Mouse (Mus musculus) stomach, embryonic 14.5 days (tissue): ENCODE measurements around the gene Grrp1. TPM values are rescaled to one million over a fixed set of nuclear protein-coding genes. Genes with fewer than 3 reads are reported as not detected.

ENCODE experiments used
- ATAC-seq: fragments of 200-750 bp; cut with Nextera tagmentation; 2 replicates; pipeline ENCODE4 v1.8.0; 2017; ENCODE audit warnings: low read depth, moderate TSS enrichment; ENCODE audit not compliant: insufficient number of reproducible peaks, insufficient read depth, low FRiP score
- H3K27ac ChIP-seq: fragments of 300-500 bp; sonication (generic); 2 replicates; pipeline ENCODE4 v1.5.1; 2014; ENCODE audit warnings: mild to moderate bottlenecking, low read length, moderate library complexity, mixed read lengths
- H3K27me3 ChIP-seq: fragments of 300-500 bp; sonication (generic); 2 replicates; pipeline ENCODE4 v1.6.1; 2014; ENCODE audit warnings: low read length, control low read depth, mixed read lengths; ENCODE audit not compliant: control insufficient read depth, insufficient read depth
- H3K36me3 ChIP-seq: fragments of 300-500 bp; sonication (generic); 2 replicates; pipeline ENCODE4 v1.6.1; 2014; ENCODE audit warnings: mild to moderate bottlenecking, control low read depth, low read length, moderate library complexity, mixed read lengths; ENCODE audit not compliant: control insufficient read depth, insufficient read depth
- H3K4me1 ChIP-seq: fragments of 300-500 bp; sonication (generic); 2 replicates; pipeline ENCODE4 v1.6.1; 2014; ENCODE audit warnings: low read length, control low read depth, mixed read lengths; ENCODE audit not compliant: control insufficient read depth, insufficient read depth
- H3K4me2 ChIP-seq: fragments of 300-500 bp; sonication (generic); replicated peaks from 2 replicates; pipeline ENCODE4 v1.6.1; 2014; ENCODE audit warnings: low read depth, low read length, control low read depth
- H3K4me3 ChIP-seq: fragments of 300-500 bp; sonication (generic); 2 replicates; pipeline ENCODE4 v1.5.1; 2014; ENCODE audit warnings: low read depth, low read length, control low read depth
- H3K9ac ChIP-seq: fragments of 300-500 bp; sonication (generic); replicated peaks from 2 replicates; pipeline ENCODE4 v1.6.1; 2014; ENCODE audit warnings: low read depth, mild to moderate bottlenecking, control low read depth, low read length, moderate library complexity, mixed read lengths
- H3K9me3 ChIP-seq: fragments of 300-500 bp; sonication (generic); 2 replicates; pipeline ENCODE4 v1.6.1; 2016; ENCODE audit warnings: low read depth, low read length, control low read depth; ENCODE audit not compliant: control insufficient read depth
- WGBS: fragments of 180-500 bp; shearing (Covaris S2); extraction: QIAGEN DNeasy Blood & Tissue Kit; methylation state at CpG from one replicate; pipeline ENCODE4 v1.1.7; 2014; 5-methylcytosine and 5-hydroxymethylcytosine counted together
- polyA plus RNA-seq: library from polyadenylated mRNA; unstranded; fragments of >200 nt; fragmentation: Nextera tagmentation; extraction: Ambion mirVana; gene quantifications from 2 replicates; pipeline ENCODE4 v1.2.1, GENCODE M21; 2014

Grrp1 gene
- polyA plus RNA-seq, 1 experiment from 2014 or later: 4.1 TPM

DNA sequence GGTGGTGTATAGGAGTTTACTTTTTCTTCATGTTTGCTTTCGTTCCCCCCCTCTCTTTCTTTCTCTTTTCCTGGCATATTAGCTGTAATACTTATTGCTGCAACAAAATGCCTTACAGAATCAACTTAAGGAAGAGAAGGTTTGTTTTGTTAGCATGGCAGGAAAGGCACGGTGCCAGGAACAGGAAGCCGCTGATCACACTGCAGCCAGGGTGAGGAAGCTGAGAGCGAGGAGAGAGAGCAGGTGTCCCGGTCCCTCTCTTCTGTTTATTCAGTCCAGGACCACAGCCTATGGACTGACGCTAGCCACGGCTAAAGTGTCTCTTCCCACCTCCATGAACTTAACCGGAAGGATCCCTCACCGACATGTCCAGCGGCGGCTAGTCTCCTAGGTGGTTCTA is 4.4 kb upstream of the Grrp1 start:
- H3K4me1 ChIP-seq: peaks cover 15% of the 10 kb centered on the region; the same call in 1 of the 2 replicates
- no peak overlapping the region for H3K4me2 ChIP-seq
- H3K27me3 ChIP-seq: 0 out of 2 replicates have a peak, but pooled peaks cover 2% of the 10 kb centered on the region
- 51% methylated on average over 11 of the region's 11 CpGs for WGBS
- no peak overlapping the region for H3K9ac ChIP-seq
- H3K9me3 ChIP-seq: no peaks in the 10 kb centered on the region
- H3K36me3 ChIP-seq: no peaks in the 10 kb centered on the region
- no peak overlapping the region for H3K4me3 ChIP-seq
- no peak overlapping the region for H3K27ac ChIP-seq
- no peak for ATAC-seq

DNA sequence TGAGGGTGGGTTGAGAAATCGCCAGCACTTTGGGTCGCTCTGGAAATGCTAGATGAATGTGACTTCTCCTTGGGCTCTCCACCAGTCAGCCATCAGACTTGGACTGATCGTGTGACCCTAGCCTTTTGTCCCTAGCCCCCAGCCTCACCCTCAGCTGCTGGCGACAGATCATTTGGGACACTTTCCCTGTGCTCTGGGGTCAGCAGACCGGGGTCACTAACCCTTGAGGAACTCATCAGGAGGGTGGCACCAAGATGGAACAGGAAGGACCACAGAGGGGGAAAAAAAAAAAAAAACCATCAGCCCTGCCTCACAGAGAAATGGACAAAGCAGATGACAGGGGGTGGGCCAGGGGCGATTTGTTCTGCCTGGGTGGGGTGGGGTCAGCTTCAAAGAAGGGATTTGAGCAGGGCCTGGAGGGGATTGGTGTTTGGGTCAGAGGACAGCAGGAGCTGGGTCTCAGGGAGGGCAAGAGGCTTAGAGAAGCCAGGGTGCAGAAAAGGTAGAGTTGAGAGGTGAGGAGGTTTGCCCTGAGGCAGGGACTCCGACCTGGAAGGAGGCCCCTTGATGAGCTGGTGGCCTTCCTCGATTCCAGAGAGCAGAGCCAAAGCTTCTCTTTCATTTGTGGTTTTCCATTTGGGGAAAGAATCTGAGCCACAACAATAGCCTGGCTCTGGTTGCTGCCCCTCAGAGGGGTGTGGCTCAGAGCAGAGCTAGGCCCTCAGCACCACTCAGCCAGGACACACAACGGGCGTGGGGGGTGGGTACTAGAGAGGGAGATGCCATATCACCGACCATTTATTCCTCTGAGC is 3.5 kb upstream of the Grrp1 start:
- H3K36me3 ChIP-seq: no peaks in the 10 kb centered on the region
- H3K27ac ChIP-seq: no peak overlapping the region
- peaks cover 15% of the 10 kb centered on the region; the same call in 1 of the 2 replicates for H3K4me1 ChIP-seq
- H3K4me2 ChIP-seq: no peak overlapping the region
- no peak for ATAC-seq
- H3K9me3 ChIP-seq: no peaks in the 10 kb centered on the region
- H3K9ac ChIP-seq: no peak overlapping the region
- 0 out of 2 replicates have a peak, but pooled peaks cover 3% of the 10 kb centered on the region for H3K27me3 ChIP-seq
- 32% methylated on average over 11 of the region's 11 CpGs for WGBS
- no peak overlapping the region for H3K4me3 ChIP-seq

DNA sequence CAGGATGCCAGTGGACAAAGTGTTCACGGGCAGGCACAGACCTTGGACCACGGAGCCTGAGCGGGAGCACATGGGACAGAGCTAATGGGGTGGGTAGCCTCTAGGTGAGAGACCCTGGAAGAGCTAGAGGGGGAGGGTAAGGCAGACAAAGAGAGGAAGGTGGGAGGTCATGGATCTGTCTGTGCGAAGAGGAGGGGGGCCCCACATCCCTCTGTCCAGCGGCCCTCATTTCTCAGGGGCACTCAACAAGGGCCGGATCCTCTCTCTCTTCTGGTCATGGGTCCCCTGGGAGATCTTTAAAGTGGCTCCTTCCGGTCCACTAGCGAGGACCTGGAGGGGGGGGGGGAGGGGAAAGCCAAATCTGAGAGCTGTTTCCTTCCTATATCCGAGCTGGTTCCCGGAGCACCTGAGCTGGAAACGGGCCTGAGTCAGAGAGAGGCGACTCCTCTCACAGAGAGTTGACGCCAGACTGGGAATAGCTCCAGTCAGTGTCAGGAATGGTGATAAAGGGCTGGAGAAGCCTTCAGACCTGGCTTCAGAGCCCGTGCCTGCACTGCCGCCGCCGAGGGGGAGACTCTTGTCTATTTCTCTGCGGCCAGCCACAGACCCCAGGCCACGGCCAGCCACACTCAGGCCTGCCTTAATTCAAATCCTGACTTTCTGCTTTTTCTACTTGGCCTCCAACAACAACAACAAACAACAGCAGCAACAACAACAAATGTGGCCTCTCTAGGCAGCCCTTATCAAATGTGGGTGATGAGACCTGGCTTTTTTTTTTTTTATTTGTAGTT is 2.7 kb upstream of the Grrp1 start:
- Histone ChIP-seq H3K4me3 (no peak overlapping the region), H3K4me1 (peaks cover 23% of the 10 kb centered on the region), H3K36me3 (no peaks in the 10 kb centered on the region), H3K9me3 (no peaks in the 10 kb centered on the region), H3K9ac (no peak overlapping the region), H3K27me3 (peaks cover 10% of the 10 kb centered on the region; the same call in 1 of the 2 replicates), H3K27ac (no peak overlapping the region), H3K4me2 (no peak overlapping the region)
- 20% methylated on average over 19 of the region's 19 CpGs for WGBS
- ATAC-seq: peak; percentile 25; the same call in 1 of the 2 replicates

DNA sequence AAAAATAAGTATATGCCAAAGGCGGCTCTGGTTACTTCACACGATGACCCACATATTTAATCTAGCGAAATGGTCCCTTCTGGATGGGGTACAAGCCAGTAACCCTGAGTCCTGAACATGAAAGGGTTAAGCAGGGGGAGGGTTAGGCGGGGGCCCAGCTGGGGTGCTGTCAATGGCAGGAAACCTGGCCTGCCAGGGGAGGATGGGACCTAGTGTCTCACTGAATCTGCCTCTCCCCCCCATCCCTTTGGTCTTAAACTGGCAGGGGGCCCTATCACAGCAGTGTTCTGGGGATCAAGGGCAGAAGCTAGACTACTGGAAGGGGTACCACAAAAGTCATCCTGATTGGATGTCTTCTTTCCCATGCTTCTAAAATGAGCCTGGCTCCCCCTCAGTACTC is 1.9 kb upstream of the Grrp1 start:
- H3K4me1 ChIP-seq: peaks cover 25% of the 10 kb centered on the region
- H3K9ac ChIP-seq: no peak overlapping the region
- WGBS: 35% methylated on average over 4 of the region's 4 CpGs
- H3K27me3 ChIP-seq: peaks cover 12% of the 10 kb centered on the region; the same call in 1 of the 2 replicates
- no peak overlapping the region for H3K4me3 ChIP-seq
- H3K9me3 ChIP-seq: no peaks in the 10 kb centered on the region
- H3K27ac ChIP-seq: no peak overlapping the region
- no peaks in the 10 kb centered on the region for H3K36me3 ChIP-seq
- no peak for ATAC-seq
- no peak overlapping the region for H3K4me2 ChIP-seq

DNA sequence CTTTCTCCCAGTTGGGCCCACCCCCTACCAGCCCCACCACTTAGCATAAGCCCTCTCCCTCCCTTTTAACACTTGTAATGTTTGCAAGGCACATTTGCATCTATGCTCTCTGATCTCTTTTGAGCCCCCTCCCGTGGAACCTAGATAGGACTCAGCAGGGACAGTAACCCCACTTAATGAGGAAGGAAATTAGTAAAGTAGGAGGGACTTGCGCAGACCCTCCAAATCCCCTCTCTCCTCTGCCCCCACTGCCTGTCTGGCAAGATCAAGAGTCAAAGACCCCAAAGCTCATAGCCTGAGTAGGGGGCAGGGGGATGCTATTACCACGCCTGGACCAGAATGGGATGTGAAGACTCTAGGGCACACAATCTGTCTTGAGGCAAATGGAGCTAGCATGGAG is 929 bp upstream of the Grrp1 start:
- Histone ChIP-seq H3K9me3 (no peaks in the 10 kb centered on the region), H3K4me2 (no peak overlapping the region), H3K27me3 (peaks cover 21% of the 10 kb centered on the region), H3K4me3 (no peak overlapping the region), H3K27ac (no peak overlapping the region), H3K36me3 (no peaks in the 10 kb centered on the region), H3K4me1 (peaks cover 29% of the 10 kb centered on the region), H3K9ac (no peak overlapping the region)
- 60% methylated on average over 3 of the region's 3 CpGs for WGBS
- no peak for ATAC-seq

DNA sequence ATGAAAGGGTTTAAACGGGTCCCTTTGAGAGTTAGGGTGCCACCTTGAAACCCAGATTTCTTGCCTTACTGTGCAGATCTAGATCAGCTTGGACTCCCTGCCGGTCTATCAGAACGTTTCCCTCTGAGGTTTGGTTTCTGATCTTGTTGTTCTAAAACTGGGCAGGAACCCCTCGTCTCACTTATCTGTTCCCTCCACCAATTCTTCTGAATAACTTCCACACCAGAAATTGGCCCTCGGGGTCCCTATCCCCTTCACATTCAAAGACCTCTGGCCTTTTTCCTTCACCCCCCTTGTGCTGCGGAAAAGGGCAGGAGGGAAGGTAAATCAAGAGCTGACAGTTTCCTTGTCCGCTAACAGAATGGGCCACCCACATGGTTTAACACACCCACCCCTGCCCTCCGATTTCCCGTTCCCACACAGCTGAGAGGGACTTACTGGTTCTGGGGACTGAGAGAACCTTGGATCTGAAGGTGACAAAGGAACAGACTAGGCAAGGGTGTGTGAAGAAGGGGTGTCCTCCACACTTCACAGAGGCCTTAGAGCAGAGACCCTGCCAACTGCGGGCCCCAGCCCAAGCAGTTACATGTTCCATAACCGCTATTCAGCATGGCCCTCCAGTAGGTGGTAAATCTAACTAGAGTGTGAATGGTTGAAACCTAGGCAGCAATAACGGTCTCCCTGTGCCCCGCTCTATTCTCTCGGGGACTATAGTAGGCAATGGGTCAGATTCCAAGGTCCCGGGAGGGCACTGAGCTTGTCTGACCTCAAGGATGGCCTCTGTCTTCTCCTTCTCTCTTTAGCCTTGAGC is 790 bp downstream of the Grrp1 start:
- peaks cover 23% of the 10 kb centered on the region for H3K27me3 ChIP-seq
- ATAC-seq: no peak
- peaks cover 35% of the 10 kb centered on the region for H3K4me1 ChIP-seq
- H3K27ac ChIP-seq: peak overlapping the region; percentile 27; the same call in 1 of the 2 replicates
- H3K4me2 ChIP-seq: peak overlapping the region; percentile 98
- WGBS: 19% methylated on average over 15 of the region's 15 CpGs
- H3K9me3 ChIP-seq: no peaks in the 10 kb centered on the region
- H3K36me3 ChIP-seq: no peaks in the 10 kb centered on the region
- H3K9ac ChIP-seq: 0 out of 2 replicates have a peak overlapping the region, but pooled peaks have one; percentile 4
- H3K4me3 ChIP-seq: peak overlapping the region; percentile 45

DNA sequence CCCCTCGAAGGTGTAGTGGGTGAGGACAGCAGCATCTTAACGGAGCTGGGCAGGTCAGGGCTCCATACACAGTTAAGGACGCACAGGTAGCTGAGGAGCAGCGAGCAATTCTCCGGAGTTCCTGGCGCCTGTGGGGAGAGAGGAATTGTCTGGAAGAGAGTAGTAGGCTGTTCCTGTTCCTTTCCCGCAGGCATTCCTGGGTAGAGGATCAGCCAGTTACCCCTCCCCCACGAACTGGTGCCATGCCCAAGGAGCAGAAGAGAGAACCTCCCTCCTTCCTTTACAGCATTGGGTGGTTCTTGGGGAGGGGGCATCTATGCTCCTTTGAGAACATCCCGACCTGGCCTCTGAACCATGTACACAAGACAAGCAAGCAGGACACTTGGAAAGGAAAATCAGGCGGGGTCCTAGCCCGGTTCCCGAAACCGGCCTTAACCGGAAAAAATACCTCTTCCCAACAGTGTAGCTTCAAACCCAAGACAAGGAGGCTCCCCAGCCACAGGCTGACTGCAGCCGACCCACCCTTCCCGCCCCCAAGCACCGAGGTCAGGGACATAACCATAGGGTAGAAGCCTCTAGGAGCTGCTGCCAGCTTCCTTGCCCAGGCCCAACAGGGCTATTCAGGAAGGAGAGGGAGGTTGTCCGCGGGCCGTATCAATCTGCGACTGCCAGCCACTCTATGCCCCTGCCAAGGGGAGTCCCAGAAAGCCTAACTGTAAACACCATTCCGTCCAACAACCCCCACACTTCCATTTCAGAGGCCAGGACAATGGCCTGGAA is 1.6 kb downstream of the Grrp1 start:
- peak overlapping the region; percentile 45 for H3K4me3 ChIP-seq
- H3K4me2 ChIP-seq: peak overlapping the region; percentile 98
- H3K27me3 ChIP-seq: peaks cover 25% of the 10 kb centered on the region
- peaks cover 35% of the 10 kb centered on the region for H3K4me1 ChIP-seq
- H3K9ac ChIP-seq: peak overlapping the region; percentile 52
- ATAC-seq: no peak
- no peaks in the 10 kb centered on the region for H3K9me3 ChIP-seq
- 15% methylated on average over 22 of the region's 22 CpGs for WGBS
- H3K36me3 ChIP-seq: no peaks in the 10 kb centered on the region
- H3K27ac ChIP-seq: no peak overlapping the region
